Mouse (Mus musculus): Measurements from ENCODE around the gene Prom1.
"Not testable (repeated sequence)": the region's sequence is repeated elsewhere in the genome, so short reads cannot be mapped to it uniquely, and the experiment has no call there.

The Prom1 gene

DNA sequence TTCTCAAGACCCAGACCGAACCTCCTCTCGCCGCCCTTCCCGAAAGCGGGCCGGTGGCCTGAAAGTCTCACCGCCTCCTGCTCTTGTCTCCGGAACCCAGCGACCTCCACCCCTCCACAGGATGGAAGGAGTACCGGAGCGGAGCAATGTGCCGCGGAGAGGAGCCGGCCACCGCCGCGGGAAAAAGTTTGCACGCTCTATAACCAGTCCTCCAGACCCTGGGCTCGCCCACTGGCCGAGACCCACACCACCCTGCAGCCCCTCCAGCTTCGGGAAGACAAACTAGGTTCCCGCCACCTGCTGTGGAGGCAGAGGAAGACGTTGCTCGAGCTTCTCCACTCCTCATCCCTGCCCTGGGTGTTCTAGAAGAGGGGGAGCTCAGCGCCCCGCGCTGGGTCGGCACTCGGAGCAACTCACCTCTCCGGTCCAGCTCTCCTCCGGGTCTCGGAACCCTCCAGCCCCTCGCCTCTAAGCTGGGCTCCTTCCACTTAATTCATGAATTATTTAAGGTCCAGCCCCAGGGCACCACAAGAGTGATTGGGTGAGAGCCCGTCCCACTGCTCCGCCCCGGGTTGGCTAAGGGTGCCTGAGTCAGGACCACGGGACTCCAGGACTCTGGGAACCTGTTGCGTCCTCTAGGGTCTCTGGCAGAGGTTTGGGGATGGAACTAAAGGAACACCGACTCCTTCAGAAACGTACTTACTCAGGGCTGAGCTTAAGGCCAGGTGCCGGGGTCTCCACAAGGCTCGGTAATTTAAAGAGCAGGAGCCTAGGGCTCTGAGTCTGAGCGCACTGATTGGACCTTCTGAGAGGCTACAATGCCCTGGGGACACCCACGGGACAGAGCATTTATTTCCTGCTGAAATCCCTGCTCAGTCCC lies at the start of gene Prom1:
Gene Prom1, minus strand, starts transcription at position 802 of the 880 bp plus-strand sequence.
- DNase-seq (ENCODE audit: low read depth in 1 of 2, low spot score in 2 of 2): no peak

DNA sequence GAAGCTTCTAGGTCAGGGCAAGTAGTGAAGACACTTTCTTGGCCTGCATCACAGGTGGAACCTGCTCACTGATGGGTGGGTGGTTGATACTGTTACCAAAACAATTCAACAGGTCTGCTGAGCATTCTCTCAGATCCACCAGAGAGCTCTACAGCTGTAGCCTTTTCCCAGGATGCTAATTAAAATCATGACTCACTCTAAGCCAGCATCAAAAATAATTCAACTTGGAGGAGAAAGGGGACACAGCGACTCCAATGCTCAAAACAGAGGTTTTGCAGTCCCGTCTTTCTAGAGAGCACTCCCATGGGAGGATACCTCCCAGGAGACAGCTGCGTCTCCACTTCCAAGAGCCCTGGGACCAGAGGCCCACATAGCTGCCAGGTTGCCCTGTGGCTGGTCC lies 45.9 kb upstream of the Prom1 start:
- no peak for DNase-seq (ENCODE audit: low read depth in 1 of 2, low spot score in 2 of 2)

DNA sequence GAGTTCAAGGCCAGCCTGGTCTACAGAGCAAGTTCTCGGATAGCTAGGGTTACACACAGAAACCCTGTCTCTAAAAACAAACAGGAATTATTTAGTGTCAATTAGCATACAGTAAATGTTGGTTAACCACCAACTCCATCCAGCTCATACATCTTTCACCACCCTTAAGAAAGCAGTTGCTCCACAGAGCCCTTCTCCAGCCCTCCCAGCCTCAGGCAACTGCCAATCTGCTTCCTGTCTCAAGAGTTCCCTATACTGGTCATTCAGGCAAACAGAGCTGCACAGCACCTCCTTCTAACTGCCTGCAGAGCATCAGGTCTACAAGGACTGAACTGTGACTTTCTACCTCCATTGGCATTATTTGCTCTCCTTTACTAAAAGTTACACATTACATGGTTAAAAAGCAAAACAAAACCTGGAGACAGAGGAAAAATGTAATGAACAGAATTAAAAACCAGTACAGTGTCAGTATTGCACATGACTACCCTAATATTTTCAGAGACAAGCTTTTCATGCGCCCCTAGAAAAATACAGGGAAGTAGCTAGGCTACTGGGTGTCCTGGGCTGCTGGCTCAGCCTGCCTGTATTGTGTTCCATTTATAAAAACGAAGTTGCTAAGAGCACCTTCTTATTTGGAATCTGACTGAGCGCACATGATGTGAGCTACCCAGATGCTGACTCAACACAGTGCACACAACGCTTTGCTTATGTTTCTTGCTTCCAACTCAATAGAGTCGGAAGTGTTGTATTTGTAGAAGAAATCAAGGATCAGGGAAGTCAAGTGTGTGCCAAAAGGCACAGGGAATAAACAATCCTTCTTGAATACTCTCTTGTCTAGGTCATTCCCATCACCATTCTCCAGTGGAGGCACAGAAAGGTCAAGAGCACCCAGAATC lies 44.9 kb upstream of the Prom1 start:
- DNase-seq (ENCODE audit: low read depth in 1 of 2, low spot score in 2 of 2): no peak

DNA sequence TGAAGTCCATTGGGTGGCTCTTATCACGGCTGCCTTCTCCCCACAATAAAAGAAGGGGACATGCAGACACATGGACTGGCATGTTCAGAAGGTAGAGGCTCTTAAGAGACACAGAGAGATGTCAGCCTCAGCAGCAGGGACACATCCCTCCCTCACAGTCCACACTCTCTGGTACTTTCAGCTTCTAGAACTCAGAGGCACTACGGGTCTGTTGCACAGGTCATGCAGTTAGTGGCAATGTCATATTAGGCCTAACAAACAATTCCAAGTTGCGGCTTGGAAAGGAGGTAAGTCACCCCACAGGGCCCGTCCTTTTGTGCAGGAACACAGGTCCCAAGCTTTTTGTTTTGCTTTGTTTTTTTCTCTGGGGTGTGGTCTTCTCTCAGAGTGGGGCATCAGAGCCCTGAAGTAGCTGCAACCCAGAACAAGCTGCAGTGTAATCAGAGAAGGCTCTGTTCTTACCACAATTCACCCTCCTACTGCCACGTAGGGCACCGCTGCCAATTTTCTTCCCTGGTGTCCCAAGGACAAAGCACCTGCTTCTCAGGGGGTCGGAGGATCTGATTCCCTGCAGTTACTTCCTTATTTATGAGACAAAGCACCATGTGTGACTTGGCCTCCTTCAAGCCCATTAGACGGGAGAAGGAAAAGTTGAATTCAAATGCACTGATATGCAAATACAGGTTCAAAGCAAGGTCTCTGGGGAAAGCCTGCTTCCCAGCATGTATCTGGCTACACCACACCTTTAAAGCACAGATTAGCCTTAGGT lies 41.8 kb upstream of the Prom1 start:
- no peak for DNase-seq (ENCODE audit: low read depth in 1 of 2, low spot score in 2 of 2)

DNA sequence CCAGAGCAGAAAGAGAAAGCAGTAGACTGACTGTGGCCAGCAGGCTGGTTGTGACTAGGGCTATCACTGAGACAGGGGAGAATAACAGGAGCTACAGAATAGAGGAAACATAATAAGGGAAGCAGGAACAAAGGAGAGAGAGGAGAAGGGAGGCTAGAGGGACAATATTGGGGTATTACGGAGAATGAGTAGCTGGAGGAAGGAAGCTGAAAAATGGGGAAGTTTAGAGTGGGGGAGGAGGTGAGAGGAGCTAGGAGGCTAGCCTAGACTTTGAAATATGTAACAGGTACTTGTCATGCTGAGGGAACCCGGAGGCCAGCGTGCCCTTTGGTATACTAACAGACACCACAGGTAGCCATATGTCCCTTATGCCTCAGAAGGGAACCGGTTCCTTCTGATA lies 25.7 kb upstream of the Prom1 start:
- no peak for DNase-seq (ENCODE audit: low read depth in 1 of 2, low spot score in 2 of 2)

DNA sequence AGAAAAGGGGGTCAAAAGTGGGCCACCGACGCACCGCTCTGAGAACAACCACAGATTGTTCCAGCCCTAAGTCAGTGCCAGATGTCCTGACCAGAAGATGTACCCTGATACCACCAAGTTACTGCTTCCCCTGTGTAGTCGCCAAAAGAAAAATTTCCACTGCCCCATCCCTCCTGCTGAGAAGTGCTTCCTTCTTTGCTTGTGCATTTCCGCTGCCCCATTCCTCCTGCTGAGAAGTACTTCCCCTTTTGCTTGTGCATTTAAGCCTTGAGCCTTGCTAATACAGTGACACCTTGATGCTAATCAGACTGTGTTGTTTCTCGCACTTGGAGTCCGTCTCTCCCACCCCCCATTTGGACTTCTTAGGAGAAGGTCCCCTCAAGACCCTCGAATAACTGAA lies 24.7 kb upstream of the Prom1 start:
- DNase-seq (ENCODE audit: low read depth in 1 of 2, low spot score in 2 of 2): not testable (repeated sequence)

DNA sequence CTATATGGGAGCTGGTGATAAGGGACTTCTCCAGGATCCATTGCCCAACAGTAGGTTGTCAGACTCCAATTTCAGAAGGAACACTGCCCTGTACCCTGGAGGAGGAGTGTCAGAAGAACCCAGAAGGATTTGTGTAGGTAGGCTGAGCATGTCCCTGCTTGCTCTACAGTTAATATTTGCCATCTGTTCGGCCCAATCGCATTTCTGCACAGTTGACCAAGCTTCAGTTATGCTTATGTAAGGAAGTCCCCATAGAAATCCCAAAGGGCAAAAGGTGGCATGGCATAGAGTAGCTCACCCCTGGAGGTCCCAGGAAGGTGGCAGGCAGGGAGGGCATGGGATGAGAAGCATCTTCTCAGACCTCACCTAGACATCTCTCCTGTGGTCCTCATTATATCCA lies 19.6 kb upstream of the Prom1 start:
- no peak for DNase-seq (ENCODE audit: low read depth in 1 of 2, low spot score in 2 of 2)

DNA sequence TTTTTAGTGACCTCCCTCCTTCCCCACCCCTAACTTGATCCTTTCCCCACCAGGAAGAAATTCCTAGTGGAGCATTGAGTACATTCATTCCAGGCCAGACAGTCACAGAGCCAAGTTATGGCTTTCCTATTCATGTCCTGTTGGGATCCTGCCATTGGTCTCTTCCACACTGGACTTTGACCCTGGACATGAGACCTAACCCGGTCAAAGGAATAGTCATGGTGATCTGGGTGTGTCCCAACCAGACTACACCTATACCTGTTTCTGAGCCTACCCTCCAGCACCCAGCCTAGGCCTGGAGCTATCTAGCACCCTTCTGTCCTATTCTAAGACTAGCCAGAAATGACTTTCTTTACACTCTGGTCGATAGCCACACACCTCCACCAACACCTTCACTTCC lies 11.3 kb upstream of the Prom1 start:
- no peak for DNase-seq (ENCODE audit: low read depth in 1 of 2, low spot score in 2 of 2)

DNA sequence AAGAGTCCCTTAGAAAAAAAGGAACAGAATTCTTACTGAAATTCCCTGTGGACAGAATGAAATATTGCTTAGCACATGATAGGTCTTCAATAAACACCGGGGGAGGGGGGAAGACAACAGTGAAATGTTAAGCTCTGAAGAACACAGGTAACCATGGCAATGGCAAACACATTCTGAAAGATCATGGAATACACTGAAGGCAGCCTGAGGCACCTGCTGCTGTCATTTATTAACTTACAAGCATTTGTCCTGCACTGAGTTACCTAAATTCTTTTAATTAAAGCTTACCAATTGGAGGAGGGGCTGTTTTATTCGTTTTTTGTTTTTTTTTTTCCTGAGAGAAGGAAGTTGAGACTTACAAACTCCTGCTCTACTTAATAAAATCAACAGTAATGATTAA lies 7.3 kb upstream of the Prom1 start:
- DNase-seq (ENCODE audit: low read depth in 1 of 2, low spot score in 2 of 2): no peak

DNA sequence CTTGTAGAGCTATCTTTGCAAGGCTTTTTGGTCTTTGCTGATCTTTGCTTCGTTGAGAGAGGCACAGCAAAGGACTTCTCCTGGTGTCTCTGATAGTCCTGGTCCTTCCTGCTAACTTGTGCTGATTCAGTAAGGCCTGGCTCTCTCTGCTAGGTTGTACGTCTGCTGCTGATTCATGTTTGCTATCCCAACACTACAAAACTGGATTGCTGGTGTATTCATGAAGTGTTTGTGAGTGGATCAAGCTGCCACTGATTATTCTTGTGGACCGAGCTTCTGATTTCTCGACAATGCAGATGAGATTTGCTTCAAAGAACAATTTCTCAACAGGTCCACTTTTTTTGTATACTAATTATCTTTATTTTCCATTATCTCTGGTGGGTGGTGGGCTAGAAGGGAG lies 6.3 kb upstream of the Prom1 start:
- no peak for DNase-seq (ENCODE audit: low read depth in 1 of 2, low spot score in 2 of 2)

DNA sequence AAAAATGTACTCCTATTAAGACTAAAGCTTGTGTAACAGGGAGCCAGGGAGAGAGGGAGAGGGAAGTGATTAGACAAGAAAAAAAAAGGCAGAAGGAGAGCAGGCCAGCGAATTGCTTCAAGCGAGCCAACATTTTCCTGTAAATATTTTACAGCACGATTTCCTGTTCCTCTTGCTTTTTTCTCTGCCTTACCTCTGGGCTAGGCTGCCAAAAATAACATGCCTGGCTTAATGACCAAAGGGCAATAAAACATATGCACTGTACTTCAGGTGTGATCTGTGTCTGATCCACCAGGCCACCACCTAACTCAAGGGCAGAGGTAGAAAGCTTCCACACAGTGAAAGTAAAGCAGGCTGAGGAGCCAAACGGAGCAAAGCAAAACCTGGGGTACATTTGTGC lies 3.4 kb upstream of the Prom1 start:
- no peak for DNase-seq (ENCODE audit: low read depth in 1 of 2, low spot score in 2 of 2)

DNA sequence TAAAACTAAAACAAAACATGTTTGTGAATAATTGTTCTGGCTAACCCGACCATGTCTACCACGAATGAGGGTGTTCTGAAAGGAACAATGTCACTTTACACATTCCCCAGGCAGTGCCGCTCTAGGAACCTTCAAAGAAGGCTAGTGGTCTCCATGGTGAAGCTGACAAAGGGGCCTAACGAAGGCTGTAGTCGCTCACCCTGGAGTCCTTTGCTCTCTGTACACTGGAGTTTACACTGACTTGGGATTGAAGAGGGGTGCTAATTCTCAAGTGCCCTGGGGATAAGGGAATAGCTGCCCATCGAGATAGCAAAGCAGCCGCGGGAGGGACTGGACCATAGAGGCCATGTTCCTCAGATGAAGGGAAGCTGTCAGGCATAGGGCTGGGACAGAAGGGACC lies 2.9 kb upstream of the Prom1 start:
- no peak for DNase-seq (ENCODE audit: low read depth in 1 of 2, low spot score in 2 of 2)

DNA sequence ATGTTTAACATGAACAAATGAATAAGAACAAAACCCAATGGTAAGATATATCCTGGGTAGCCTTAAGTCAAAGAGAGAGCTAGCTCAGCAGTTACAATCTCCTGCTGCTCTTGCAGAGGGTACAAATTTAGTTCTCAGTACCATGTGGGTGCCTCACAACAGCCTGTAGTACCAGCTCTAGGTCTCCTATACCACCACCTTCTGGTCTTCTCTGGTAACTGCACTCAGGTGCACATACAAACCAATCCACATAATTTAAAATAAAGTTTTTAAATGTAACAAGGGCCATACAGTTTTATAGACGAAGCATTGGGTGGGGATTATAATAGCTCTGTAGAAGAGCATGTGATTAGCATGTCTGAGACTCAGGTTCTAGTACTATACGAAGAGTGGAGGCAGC lies 2.3 kb upstream of the Prom1 start:
- no peak for DNase-seq (ENCODE audit: low read depth in 1 of 2, low spot score in 2 of 2)

DNA sequence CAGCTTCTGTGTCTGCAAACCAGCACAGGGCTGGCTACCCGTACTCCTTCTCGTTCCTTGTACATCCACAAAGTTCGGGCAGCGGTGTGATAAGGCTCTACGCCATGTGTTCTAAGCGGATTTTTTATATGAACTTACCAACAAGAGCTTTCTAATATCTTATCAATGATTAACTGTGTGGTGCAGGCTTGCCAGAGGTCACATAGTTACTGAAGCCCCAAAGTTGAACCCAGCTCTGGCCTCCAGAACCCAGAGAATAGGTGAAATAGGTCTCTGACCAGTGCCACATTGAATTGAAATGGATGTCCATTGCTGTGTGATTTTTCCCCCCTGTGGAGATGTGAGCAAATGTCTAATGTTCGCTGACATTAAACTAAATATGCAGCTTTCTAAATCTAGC lies 1.3 kb upstream of the Prom1 start:
- no peak for DNase-seq (ENCODE audit: low read depth in 1 of 2, low spot score in 2 of 2)

DNA sequence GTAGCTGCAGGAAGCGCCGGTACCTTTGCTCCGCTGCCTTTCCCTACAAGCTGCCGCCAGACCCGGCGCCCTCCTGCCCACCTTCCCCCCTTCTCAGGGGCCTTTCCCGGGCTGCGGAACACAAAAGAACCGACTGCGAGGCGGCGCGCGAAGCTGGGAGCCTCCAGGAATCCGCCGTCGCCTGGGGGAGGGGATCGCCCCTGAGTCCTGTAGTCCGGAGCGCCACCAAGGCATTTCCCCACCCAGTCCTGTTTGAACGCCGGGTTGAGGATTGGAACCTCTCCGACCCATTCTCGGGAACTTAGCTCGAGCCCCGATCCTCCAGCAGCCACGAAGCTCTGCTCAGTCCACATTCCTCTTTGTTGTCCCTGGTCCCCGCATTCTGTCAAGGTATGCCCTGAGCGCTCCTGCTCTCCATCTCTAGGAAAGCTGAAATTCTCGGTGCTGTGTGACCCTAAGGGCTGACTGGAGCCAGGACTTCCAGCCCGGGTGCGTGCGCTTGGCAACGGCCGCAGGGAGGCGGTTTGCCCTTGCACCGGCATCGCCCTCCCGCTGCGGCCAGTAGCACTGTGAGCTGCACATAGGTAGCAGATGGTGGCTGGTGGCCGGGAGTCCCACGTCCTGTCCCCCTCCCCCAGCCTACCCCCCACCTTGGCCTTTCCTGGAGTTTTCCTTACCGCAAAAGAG lies 1.1 kb downstream of the Prom1 start:
- no peak for DNase-seq (ENCODE audit: low read depth in 1 of 2, low spot score in 2 of 2)

DNA sequence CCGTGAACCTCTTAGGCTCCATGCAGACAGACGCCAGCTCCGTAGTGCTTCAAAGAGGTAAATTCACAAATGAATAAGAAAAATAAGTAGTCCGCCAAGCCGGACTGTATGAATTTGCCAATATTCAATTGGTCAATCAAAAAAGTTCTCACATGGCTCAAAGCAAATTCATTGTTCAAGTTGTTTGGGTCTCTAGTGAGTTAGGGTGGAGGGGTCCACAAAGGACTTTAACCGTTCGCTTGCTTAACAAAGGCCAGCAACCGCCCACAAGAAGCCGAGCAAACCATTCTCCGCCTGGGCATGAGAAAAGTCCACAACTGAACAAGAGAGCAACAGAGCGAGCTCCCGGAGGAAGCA lies 1.7 kb downstream of the Prom1 start:
- no peak for DNase-seq (ENCODE audit: low read depth in 1 of 2, low spot score in 2 of 2)

DNA sequence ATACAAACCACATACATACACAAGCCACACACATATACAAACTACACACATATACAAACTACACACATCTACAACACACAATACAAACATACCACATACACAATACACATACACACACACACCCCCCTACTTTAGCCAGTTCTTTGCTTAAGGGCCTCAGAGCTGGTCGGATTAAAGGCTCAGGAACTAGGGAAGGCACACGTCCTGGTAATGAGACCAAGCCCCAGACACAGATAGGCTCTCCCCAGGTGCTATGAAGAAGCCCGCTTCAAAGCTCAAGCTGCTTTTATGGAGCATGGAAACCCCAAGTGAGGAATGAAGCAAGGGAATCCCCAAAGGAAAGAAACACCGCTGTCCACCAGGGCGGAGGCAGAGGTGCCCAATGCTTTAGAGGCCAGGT lies 4.8 kb downstream of the Prom1 start:
- DNase-seq (ENCODE audit: low read depth in 1 of 2, low spot score in 2 of 2): no peak

DNA sequence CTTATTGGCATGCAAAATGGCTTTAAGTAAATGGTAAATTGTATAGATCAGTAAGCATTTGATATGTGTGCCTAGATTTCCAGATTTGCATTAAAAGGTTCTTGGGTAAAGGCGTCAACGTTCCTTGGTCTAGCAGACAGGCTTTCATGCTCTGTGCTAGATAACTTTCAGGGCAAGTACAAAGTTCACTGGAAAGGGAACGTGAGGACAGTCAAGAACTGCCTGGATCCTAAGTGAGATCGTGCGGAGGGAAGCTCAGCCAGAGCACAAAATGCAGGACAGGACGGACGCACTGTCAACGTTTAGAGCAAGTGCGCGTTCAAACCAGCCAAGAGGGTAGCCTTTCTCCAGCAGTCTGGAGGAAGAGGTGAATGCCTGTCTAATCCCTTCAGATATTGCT lies 5.7 kb downstream of the Prom1 start:
- no peak for DNase-seq (ENCODE audit: low read depth in 1 of 2, low spot score in 2 of 2)

DNA sequence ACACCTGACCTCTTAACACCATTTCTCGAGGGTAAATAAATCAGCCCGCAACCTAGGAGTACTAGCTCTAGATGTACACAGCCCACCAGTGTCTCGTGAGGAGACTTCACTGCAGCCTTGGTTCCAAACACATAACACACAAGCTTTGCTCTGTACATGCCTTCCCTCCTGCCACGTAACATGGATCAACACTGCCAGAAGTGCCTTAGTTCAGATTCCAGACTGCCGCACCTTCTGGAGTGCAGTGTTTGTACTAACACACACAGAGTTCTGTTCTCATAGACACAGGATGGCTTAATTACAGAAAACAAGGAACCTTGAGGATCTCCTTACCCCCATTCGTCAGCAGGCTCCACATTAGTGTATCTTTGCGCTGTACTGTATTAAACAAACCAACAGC lies 6.1 kb downstream of the Prom1 start:
- no peak for DNase-seq (ENCODE audit: low read depth in 1 of 2, low spot score in 2 of 2)

DNA sequence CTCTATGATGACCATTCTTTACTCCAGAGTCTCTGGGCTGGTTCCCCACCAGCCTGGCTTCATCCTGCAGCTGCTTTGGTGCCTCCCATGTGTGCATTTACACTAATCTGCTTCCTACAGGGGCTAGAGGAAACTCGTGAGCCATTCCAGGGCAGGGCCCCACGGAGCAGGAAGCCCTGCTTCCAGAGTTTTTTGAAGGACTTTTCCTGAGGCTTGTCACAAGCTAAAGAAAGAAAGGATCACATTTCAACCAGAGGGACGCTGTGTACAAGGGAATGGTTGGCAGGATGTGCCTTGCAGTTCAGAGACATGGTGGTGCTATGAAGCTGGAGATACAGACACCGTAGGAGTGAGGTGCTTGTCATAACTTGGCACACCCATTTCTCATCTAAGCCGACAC lies 14.8 kb downstream of the Prom1 start:
- DNase-seq (ENCODE audit: low read depth in 1 of 2, low spot score in 2 of 2): no peak

DNA sequence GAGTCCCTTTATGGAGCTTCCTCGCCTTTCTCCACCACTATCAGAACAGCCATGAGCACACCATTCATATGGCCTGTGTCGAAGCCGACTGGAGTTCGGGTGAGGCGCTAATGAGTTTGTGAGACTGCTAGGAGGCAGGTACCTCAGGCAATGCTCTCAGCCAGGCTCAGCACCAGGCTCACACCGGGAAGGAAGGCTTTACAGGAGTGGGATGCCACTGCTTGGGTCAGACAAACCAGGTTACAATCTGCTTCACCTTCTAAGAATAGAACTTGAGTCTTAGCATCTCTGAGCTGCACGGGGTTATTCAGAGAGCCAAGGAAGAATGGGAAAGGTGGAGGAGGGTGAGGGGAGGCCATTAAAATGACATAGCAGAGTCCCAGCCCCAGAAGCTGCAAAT lies 16.0 kb downstream of the Prom1 start:
- DNase-seq (ENCODE audit: low read depth in 1 of 2, low spot score in 2 of 2): no peak

All from monocyte, adult 2 months (primary cell).